Mouse (Mus musculus) ES-E14 (cell line): ENCODE results near the gene Gm5965. TPM values are rescaled to one million over a fixed set of nuclear protein-coding genes. Genes with fewer than 3 reads are reported as not detected.
"Not testable (repeated sequence)": the region's sequence is repeated elsewhere in the genome, so short reads cannot be mapped to it uniquely, and the experiment has no call there.

ENCODE experiments used
- DNase-seq: peaks from one replicate; pipeline ENCODE4 v3.0.0-alpha.2; 2013; ENCODE audit warnings: low read depth, low spot score
- H3K27ac ChIP-seq: 2 replicates; pipeline ENCODE4 v1.5.1; 2012; ENCODE audit warnings: low read depth, mild to moderate bottlenecking, low read length, moderate library complexity, mixed read lengths; ENCODE audit not compliant: poor library complexity, insufficient read depth, severe bottlenecking
- H3K36me3 ChIP-seq: 2 replicates; pipeline ENCODE4 v1.6.1; 2012; ENCODE audit warnings: mild to moderate bottlenecking, low read length, moderate library complexity, mixed read lengths; ENCODE audit not compliant: control insufficient read depth, poor library complexity, insufficient read depth, severe bottlenecking
- H3K4me1 ChIP-seq, 2 experiments: fragments of 150-350 bp in 1 of 2; sonication (generic) in 1 of 2; 2 replicates each; pipeline ENCODE4 v1.6.1; 2012; ENCODE audit warnings: low read length in 2 of 2, mild to moderate bottlenecking in 1 of 2, mixed read lengths in 1 of 2; ENCODE audit not compliant: control insufficient read depth in 2 of 2, insufficient read depth in 2 of 2, poor library complexity in 1 of 2
- H3K4me3 ChIP-seq, 2 experiments: fragments of 150-350 bp in 1 of 2; sonication (generic) in 1 of 2; 2 replicates each; pipeline ENCODE4 v1.5.1; 2012; ENCODE audit warnings: low read length in 2 of 2, low read depth in 1 of 2, mild to moderate bottlenecking in 1 of 2, mixed read lengths in 1 of 2; ENCODE audit not compliant: insufficient read depth in 1 of 2, poor library complexity in 1 of 2, severe bottlenecking in 1 of 2
- H3K9ac ChIP-seq: 2 replicates; pipeline ENCODE4 v1.6.1; 2012; ENCODE audit warnings: low read depth, mild to moderate bottlenecking, low read length, mixed read lengths; ENCODE audit not compliant: poor library complexity, insufficient read depth, severe bottlenecking
- H3K9me3 ChIP-seq: fragments of 150-350 bp; sonication (generic); 2 replicates; pipeline ENCODE4 v1.6.1; 2012; ENCODE audit warnings: low read depth, mild to moderate bottlenecking, low read length; ENCODE audit not compliant: control insufficient read depth, insufficient read depth
- CHD2 ChIP-seq: IDR thresholded peaks from 2 replicates; pipeline ENCODE4 v1.6.1; 2014; ENCODE audit warnings: mild to moderate bottlenecking, low read depth, low read length, inconsistent platforms
- HCFC1 ChIP-seq: IDR thresholded peaks from 2 replicates; pipeline ENCODE4 v1.6.1; 2012; ENCODE audit warnings: low read length, inconsistent platforms, borderline replicate concordance; ENCODE audit not compliant: insufficient read depth
- MAFK ChIP-seq: IDR thresholded peaks from 2 replicates; pipeline ENCODE4 v1.6.1; 2014; ENCODE audit warnings: mild to moderate bottlenecking, low read depth, low read length, inconsistent platforms; ENCODE audit not compliant: insufficient read depth
- ZC3H11A ChIP-seq: IDR thresholded peaks from 2 replicates; pipeline ENCODE4 v1.6.1; 2012; ENCODE audit warnings: low read depth, mild to moderate bottlenecking, inconsistent platforms, low read length, borderline replicate concordance
- ZNF384 ChIP-seq: IDR thresholded peaks from 2 replicates; pipeline ENCODE4 v1.6.1; 2012; ENCODE audit warnings: low read depth, low read length, inconsistent platforms
- in situ Hi-C, 2 experiments: fragments of 600-800 bp; cut with MboI; formaldehyde crosslinking; loops; one replicate each; pipeline ENCODE4 v1.15.1; 2025; ENCODE audit warnings: low sequenced_read_pairs in 2 of 2, inconsistent platforms in 1 of 2; ENCODE audit not compliant: unreplicated experiment in 2 of 2
- total RNA-seq: library from RNA; depleted of rRNA; stranded (reverse); fragments of 300-350 nt; gene quantifications from 2 replicates; pipeline ENCODE4 v1.2.3, GENCODE M21; 2012; rRNA removed

The Gm5965 gene
- total RNA-seq = not detected in 2 replicates

- in situ Hi-C loops = no loop called here
- DNase-seq = no peak
- no peaks in the 10 kb centered on the region for H3K36me3 ChIP-seq
- H3K27ac ChIP-seq = no peak within 1 kb of the TSS
- no peak within 1 kb of the TSS for H3K9ac ChIP-seq
- no peak for TF ChIP-seq ZC3H11A
- no peak for TF ChIP-seq HCFC1
- TF ChIP-seq CHD2 = no peak
- TF ChIP-seq MAFK = no peak
- no peak for TF ChIP-seq ZNF384
- H3K9me3 ChIP-seq = no peaks in the 10 kb centered on the region
- H3K4me3 ChIP-seq = no peak within 1 kb of the TSS
- H3K4me1 ChIP-seq = no peaks in the 10 kb centered on the region
Observed at GRCm38 (mm10) chr16:88777596-88777995, at the start of gene Gm5965. Gene Gm5965 (plus strand): TSS chr16:88777896.

- in situ Hi-C loops = no loop called here
- H3K4me3 ChIP-seq = no peak within 1 kb of the TSS
- no peaks in the 10 kb centered on the region for H3K36me3 ChIP-seq
- no peak for DNase-seq
- no peak within 1 kb of the TSS for H3K9ac ChIP-seq
- no peaks in the 10 kb centered on the region for H3K9me3 ChIP-seq
- no peak within 1 kb of the TSS for H3K27ac ChIP-seq
- TF ChIP-seq CHD2 = no peak
- no peak for TF ChIP-seq ZC3H11A
- no peak for TF ChIP-seq ZNF384
- no peak for TF ChIP-seq HCFC1
- TF ChIP-seq MAFK = no peak
- no peaks in the 10 kb centered on the region for H3K4me1 ChIP-seq
Observed at GRCm38 (mm10) chr16:88728812-88729275, 48.9 kb upstream of the Gm5965 start, which contains the start of gene Krtap13-1. Gene Krtap13-1 (plus strand): TSS chr16:88728862.

DNA sequence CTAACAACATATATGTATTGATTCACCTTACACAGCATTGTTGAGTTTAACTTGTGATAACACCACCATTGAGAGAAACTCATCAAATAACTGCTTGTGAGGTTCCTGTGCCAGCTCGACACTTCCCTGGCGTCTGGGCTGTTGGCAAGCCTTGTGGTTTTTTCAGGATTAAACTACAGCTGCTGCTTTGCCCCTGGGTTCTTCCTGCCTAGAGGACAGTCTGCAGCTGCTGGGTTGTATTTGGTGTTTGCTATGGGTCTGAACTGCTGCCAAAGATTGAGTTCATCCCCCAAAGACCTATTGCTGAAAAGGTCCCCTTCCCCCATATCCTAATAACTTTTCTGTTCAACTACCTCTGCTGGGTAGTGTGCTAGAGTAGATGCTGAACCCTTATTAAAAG is 42.3 kb upstream of the Gm5965 start:
- TF ChIP-seq ZC3H11A (no peak), ZNF384 (no peak), CHD2 (no peak), HCFC1 (no peak), MAFK (no peak)
- Histone ChIP-seq H3K4me3 (no peak overlapping the region), H3K36me3 (no peaks in the 10 kb centered on the region), H3K9me3 (no peaks in the 10 kb centered on the region), H3K9ac (no peak overlapping the region), H3K27ac (no peak overlapping the region), H3K4me1 (no peaks in the 10 kb centered on the region)
- no peak for DNase-seq
- in situ Hi-C loops = no loop called here

DNA sequence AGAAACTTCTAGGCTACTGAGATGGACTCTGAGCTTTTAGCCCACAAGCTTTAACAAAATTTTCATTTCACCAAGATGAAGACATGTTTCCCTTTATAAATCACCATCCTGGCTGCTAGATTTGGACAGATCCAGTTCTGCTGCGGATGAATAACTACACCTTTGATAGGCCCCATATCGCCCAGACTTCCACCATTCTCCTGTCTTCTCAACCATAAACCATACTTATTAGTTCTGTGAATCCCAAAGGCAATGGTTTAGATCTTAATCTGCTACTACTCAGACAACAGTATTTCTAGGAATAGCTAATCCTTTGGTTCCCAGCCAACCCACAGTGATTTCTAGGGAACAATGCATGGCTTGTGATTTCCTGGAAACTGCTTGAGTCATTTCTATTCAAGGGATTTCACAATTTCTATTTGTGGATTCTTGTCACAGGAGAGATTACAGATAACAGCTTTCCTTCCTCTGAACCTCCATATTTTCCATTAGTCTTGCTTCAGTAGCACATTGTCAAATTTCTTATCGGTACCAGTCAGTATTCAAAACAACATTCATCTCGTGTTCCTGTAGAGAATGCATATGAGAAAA is 32.9 kb upstream of the Gm5965 start:
- no peak for TF ChIP-seq MAFK
- TF ChIP-seq HCFC1 = no peak
- no peak for TF ChIP-seq ZC3H11A
- no peak for TF ChIP-seq ZNF384
- no peak for TF ChIP-seq CHD2
- H3K9me3 ChIP-seq = no peaks in the 10 kb centered on the region
- DNase-seq = no peak
- H3K4me1 ChIP-seq = no peaks in the 10 kb centered on the region
- in situ Hi-C loops = no loop called here
- H3K36me3 ChIP-seq = no peaks in the 10 kb centered on the region
- no peak overlapping the region for H3K9ac ChIP-seq
- no peak overlapping the region for H3K4me3 ChIP-seq
- no peak overlapping the region for H3K27ac ChIP-seq

DNA sequence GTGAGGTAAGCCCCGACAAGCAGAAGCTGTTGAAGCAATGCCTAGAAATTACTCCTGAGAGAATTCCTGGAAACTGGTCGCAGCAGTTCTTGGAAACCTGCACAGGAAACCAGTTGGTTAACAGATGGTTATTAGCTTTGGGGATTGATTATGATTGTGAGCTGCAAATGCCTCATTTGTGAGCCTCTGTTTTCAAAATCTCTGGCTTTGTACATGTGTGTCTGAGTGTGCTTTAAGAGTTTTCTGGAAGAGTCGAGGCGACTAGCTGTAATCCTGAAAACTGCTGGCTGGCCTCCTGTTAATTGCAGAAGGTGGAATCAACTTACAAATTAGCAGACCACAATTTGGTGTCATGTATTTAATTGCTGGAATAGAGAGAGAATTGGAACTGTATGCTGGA is 29.8 kb upstream of the Gm5965 start:
- no peaks in the 10 kb centered on the region for H3K4me1 ChIP-seq
- TF ChIP-seq CHD2 (no peak), MAFK (no peak), ZC3H11A (no peak), ZNF384 (no peak), HCFC1 (no peak)
- DNase-seq = no peak
- H3K27ac ChIP-seq = no peak overlapping the region
- H3K9me3 ChIP-seq = no peaks in the 10 kb centered on the region
- no peak overlapping the region for H3K9ac ChIP-seq
- in situ Hi-C loops = no loop called here
- no peak overlapping the region for H3K4me3 ChIP-seq
- no peaks in the 10 kb centered on the region for H3K36me3 ChIP-seq

GRCm38 (mm10) chr16:88751535-88751934 is 26.2 kb upstream of the Gm5965 start, which contains the start of gene Krtap13:
Gene Krtap13 (minus strand): TSS chr16:88751635.
- H3K4me1 ChIP-seq, DNase-seq, H3K9ac ChIP-seq, H3K36me3 ChIP-seq, H3K9me3 ChIP-seq, H3K4me3 ChIP-seq, H3K27ac ChIP-seq, in situ Hi-C loops: not testable (repeated sequence)

DNA sequence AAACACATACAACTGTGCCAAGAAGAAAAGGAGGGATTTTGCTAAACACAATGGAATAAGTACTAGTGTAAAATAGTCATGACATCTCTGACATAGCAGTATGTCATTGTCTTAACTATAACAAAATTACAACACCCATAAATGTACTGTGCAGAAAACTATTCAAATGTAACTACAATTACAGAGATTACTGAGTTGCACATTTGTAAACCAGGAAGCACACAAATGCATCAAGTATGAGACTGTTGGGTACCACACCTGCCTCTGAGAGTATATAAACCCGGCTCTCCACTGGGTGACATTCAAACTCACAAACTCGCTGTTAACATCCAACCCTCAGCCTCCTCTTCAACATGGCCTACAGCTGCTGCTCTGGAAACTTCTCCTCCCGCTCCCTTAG is 19.1 kb upstream of the Gm5965 start, which contains the start of gene 2310034C09Rik:
Gene 2310034C09Rik (plus strand): TSS at position 301 of the 400 bp plus-strand sequence.
- H3K9ac ChIP-seq, H3K4me1 ChIP-seq, H3K27ac ChIP-seq, H3K36me3 ChIP-seq, H3K4me3 ChIP-seq, in situ Hi-C loops, DNase-seq, H3K9me3 ChIP-seq: not testable (repeated sequence)
